Mouse (Mus musculus): ENCODE data around the gene Rragd. TPM values are rescaled to one million over a fixed set of nuclear protein-coding genes. Genes with fewer than 3 reads are reported as not detected.
A peak's percentile ranks its signal among the peaks of the same experiment; 100 is the strongest.
"Not testable (repeated sequence)": the region's sequence is repeated elsewhere in the genome, so short reads cannot be mapped to it uniquely, and the experiment has no call there.

Gene Rragd
- 10 to 100 TPM; 94.8 to 95.0 TPM for total RNA-seq (2021)
- long read RNA-seq, experiment 1, full-length matches to known transcripts, result 42 of 59 reads
- long read RNA-seq, experiment 1, partial matches to known transcripts, result 2 of 59 reads
- long read RNA-seq, experiment 1, other reads (novel, unspliced or antisense), result 15 of 59 reads
- long read RNA-seq, experiment 2, full-length matches to known transcripts, result 10 of 20 reads
- long read RNA-seq, experiment 2, partial matches to known transcripts, result 1 of 20 reads
- long read RNA-seq, experiment 2, other reads (novel, unspliced or antisense), result 9 of 20 reads

- peak; percentile 28 to 53 for DNase-seq (ENCODE audit: low spot score in 2 of 2)
Observed at GRCm38 (mm10) chr4:32982716-32983175, at the start of gene Rragd. Gene Rragd, plus strand, starts transcription at chr4:32983037.

GRCm38 (mm10) chr4:32936762-32937341 lies 46.0 kb upstream of the Rragd start:
- DNase-seq (ENCODE audit: low spot score in 2 of 2), result no peak

- DNase-seq (ENCODE audit: low spot score in 2 of 2), result no peak
Observed at GRCm38 (mm10) chr4:32939521-32939920, 43.3 kb upstream of the Rragd start.

GRCm38 (mm10) chr4:32939964-32940363 lies 42.9 kb upstream of the Rragd start:
- no peak for DNase-seq (ENCODE audit: low spot score in 2 of 2)

GRCm38 (mm10) chr4:32940984-32941383 lies 41.9 kb upstream of the Rragd start:
- no peak for DNase-seq (ENCODE audit: low spot score in 2 of 2)

- no peak for DNase-seq (ENCODE audit: low spot score in 2 of 2)
Observed at GRCm38 (mm10) chr4:32947631-32948030, 35.2 kb upstream of the Rragd start.

- DNase-seq (ENCODE audit: low spot score in 2 of 2), result no peak
Observed at GRCm38 (mm10) chr4:32948696-32949095, 34.1 kb upstream of the Rragd start.

- peak; percentile 79 to 84 for DNase-seq (ENCODE audit: low spot score in 2 of 2)
Observed at GRCm38 (mm10) chr4:32950356-32951034, 32.3 kb upstream of the Rragd start, which contains the start of gene Ankrd6. Gene Ankrd6, minus strand, starts transcription at chr4:32950841.

- no peak for DNase-seq (ENCODE audit: low spot score in 2 of 2)
Observed at GRCm38 (mm10) chr4:32951035-32951940, 31.5 kb upstream of the Rragd start.

GRCm38 (mm10) chr4:32952681-32953080 lies 30.2 kb upstream of the Rragd start:
- DNase-seq (ENCODE audit: low spot score in 2 of 2), result no peak

GRCm38 (mm10) chr4:32956423-32956822 lies 26.4 kb upstream of the Rragd start:
- no peak for DNase-seq (ENCODE audit: low spot score in 2 of 2)

GRCm38 (mm10) chr4:32961394-32961793 lies 21.4 kb upstream of the Rragd start:
- no peak for DNase-seq (ENCODE audit: low spot score in 2 of 2)

- not testable (repeated sequence) for DNase-seq (ENCODE audit: low spot score in 2 of 2)
Observed at GRCm38 (mm10) chr4:32964619-32965018, 18.2 kb upstream of the Rragd start.

GRCm38 (mm10) chr4:32977331-32977730 lies 5.5 kb upstream of the Rragd start:
- DNase-seq (ENCODE audit: low spot score in 2 of 2), result no peak

GRCm38 (mm10) chr4:32980061-32980460 lies 2.8 kb upstream of the Rragd start:
- no peak for DNase-seq (ENCODE audit: low spot score in 2 of 2)

GRCm38 (mm10) chr4:32981617-32982016 lies 1.2 kb upstream of the Rragd start:
- no peak for DNase-seq (ENCODE audit: low spot score in 2 of 2)

GRCm38 (mm10) chr4:32982041-32982715 lies 659 bp upstream of the Rragd start:
- peak; percentile 14 to 39 for DNase-seq (ENCODE audit: low spot score in 2 of 2)

GRCm38 (mm10) chr4:32983176-32984155 lies 629 bp downstream of the Rragd start:
- DNase-seq (ENCODE audit: low spot score in 2 of 2), result peak; percentile 61 to 67

- no peak for DNase-seq (ENCODE audit: low spot score in 2 of 2)
Observed at GRCm38 (mm10) chr4:32984242-32984641, 1.4 kb downstream of the Rragd start.

Measured in left cerebral cortex, adult 18-20 months (tissue).